Mouse (Mus musculus) ovary, postnatal 10 days (tissue): ENCODE measurements at regions not wholly inside any gene's neighbourhood (a gene's known extent, or its start where the extent isn't known, plus 50 kb on each side); places are given as distances from the start of the nearest gene placed in this dataset.

Experiments
- DNase-seq: peaks from one replicate; pipeline ENCODE4 v3.0.0; 2022; ENCODE audit warnings: low spot score

DNA sequence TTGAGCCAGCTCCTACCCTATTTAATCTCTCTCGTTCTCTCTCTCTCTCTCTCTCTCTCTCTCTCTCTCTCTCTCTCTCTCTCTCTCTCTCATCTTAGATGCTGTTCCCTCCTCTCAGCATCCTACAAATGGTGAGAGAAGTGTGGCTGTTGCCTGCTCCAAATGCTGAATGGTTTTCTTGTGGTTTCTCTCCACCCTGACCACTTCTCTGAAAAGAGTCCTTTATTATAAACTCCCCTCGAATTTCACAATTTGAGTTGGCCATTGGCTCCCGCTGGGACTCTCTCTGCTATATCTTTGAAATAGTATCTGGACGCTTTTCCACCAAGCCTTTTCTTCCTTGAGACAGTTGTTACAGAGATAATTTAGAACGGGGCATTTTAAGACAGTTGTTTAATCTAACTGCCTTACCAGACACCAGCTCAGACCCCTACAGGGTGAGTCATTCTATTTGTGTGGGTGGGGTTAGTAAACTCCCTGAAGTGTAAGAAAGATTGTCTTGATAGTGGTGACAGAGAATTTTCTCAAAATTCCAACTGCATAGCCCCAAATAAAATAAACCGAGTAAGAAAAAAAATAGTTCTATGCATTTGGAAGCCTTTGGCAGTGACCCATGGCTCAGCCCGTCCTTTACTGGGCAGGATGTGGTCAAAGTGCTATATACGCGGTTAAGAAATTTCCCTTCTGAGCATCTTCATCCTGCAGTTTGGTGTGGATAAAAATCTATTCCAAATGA is 58.7 kb upstream of the Ado start:
- DNase-seq, result no peak

- DNase-seq, result no peak
These were observed 58.0 kb upstream of the Ado start for GRCm38 (mm10) chr10:67606739-67607138.

GRCm38 (mm10) chr10:67599390-67599789 is 50.6 kb upstream of the Ado start:
- DNase-seq, result no peak

DNA sequence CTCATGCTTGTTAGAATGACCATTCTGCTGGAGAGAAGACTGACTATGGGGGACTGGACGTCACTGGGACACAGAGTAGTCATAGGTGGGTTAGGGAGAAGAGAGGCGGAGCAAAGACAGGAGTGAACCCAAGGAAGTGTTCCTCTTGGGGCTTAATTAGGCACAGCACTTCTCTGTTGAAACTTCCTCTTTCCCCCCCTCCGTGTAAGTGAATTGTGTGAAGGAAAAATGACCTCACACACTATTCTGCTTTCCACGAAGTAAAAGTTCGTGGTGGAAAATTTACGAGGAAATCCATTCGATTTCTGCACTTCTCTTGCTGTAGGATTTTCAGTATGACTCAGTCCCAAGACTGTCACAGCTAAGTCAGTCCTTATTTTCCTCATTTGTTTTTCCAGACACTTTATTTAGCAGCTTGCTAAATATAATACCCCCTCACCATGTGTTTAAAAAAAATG is 49.9 kb upstream of the Ado start:
- no peak for DNase-seq
